In the genomic region with DNA sequence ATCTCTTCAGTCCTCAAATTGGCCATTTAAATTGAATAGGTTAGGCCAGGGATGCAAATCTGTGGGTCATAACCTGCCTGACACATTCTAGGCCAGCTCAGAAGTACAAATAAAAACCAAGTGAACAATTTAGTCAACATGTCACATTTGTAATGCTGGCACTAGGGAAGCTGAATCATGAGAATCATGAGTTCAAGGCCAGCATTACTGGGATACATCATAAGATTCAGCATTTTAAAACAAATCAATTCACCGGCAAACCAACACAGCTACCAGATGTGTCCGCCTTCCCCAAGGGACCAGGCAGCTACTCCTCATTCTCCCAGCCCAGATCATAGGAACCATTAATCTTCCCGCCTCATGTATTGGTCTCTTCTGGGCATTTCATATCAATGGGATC, we compare ENCODE assay signal across 39 mouse cellular contexts. TPM values are rescaled to one million over a fixed set of nuclear protein-coding genes. Genes with fewer than 3 reads are reported as not detected.
"Had no signal": no experiment of that assay in that cellular context is flagged by ENCODE, and none has a peak within 500 bp of the region (broad histone marks: within the 10 kb centered on the region; RNA-seq: fewer than 3 reads in every experiment).

No protein-coding gene starts in this region.

- H3K27ac ChIP-seq: heart, embryonic 10.5 days; heart, embryonic 13.5 days; heart, embryonic 15.5 days; hindbrain, embryonic 10.5 days; hindbrain, embryonic 12.5 days; hindbrain, embryonic 13.5 days; hindbrain, embryonic 14.5 days; hindbrain, embryonic 15.5 days; hindbrain, postnatal 0 days; intestine, embryonic 15.5 days; kidney, embryonic 15.5 days; kidney, postnatal 0 days; layer of hippocampus, adult 2 months had no signal

- DNase-seq: heart, postnatal 10 days; heart, postnatal 14 days; heart, postnatal 36 days; heart, postnatal 4 days; kidney, adult 11 months; kidney, adult 18-20 months; kidney, adult 2 months; kidney, adult 8-10 months; kidney, adult 9 months; kidney, postnatal 10 days; kidney, postnatal 14 days; kidney, postnatal 25 days; kidney, postnatal 36 days; kidney, postnatal 4 days; layer of hippocampus, adult 9-11 months; layer of hippocampus, postnatal 36 days had no signal

- H3K9ac ChIP-seq: heart, embryonic 12.5 days; heart, embryonic 13.5 days; heart, embryonic 15.5 days; hindbrain, embryonic 12.5 days; hindbrain, embryonic 13.5 days; hindbrain, embryonic 14.5 days; hindbrain, embryonic 15.5 days; intestine, embryonic 15.5 days; kidney, embryonic 15.5 days had no signal

- H3K27me3 ChIP-seq: hindbrain, embryonic 15.5 days had no signal

- H3K9me3 ChIP-seq: heart, embryonic 10.5 days; heart, embryonic 12.5 days; heart, embryonic 13.5 days; heart, embryonic 15.5 days; hindbrain, embryonic 10.5 days; hindbrain, embryonic 12.5 days; hindbrain, embryonic 13.5 days; hindbrain, embryonic 15.5 days; intestine, embryonic 15.5 days; kidney, embryonic 15.5 days had no signal

- H3K4me2 ChIP-seq: heart, embryonic 11.5 days; heart, embryonic 12.5 days; heart, embryonic 13.5 days; heart, embryonic 15.5 days; hindbrain, embryonic 12.5 days; hindbrain, embryonic 13.5 days; hindbrain, embryonic 14.5 days; hindbrain, embryonic 15.5 days; intestine, embryonic 15.5 days; kidney, embryonic 15.5 days had no signal

- H3K4me3 ChIP-seq: heart, embryonic 10.5 days; heart, embryonic 12.5 days; heart, embryonic 13.5 days; heart, embryonic 15.5 days; hindbrain, embryonic 10.5 days; hindbrain, embryonic 12.5 days; hindbrain, embryonic 13.5 days; hindbrain, embryonic 15.5 days; intestine, embryonic 15.5 days; kidney, embryonic 15.5 days; layer of hippocampus, adult 2 months had no signal

- ATAC-seq: hindbrain, embryonic 16.5 days; hindbrain, postnatal 0 days; inflammation-experienced regulatory T-cells, adult 6 months; intestine, embryonic 15.5 days; intestine, embryonic 16.5 days; intestine, postnatal 0 days had no signal

- H3K36me3 ChIP-seq: heart, embryonic 10.5 days; heart, embryonic 12.5 days; heart, embryonic 13.5 days; heart, embryonic 15.5 days; hindbrain, embryonic 10.5 days; hindbrain, embryonic 12.5 days; hindbrain, embryonic 13.5 days; hindbrain, embryonic 15.5 days; intestine, embryonic 15.5 days; kidney, embryonic 15.5 days had no signal

RNA-seq across cellular contexts. Expression of gene Caskin1, which starts 4.9 kb away (rescaled TPM):
- total RNA-seq: hematopoietic stem cell, adult 5-6 weeks had no signal

RNA-seq across cellular contexts. Expression of gene Bricd5, which starts 9.8 kb away (rescaled TPM):
- total RNA-seq: heart, postnatal 25 days; heart, postnatal 36 days had no signal
- polyA plus RNA-seq: heart, embryonic 12.5 days; heart, embryonic 14.5 days; heart, postnatal 0 days; inflammation-experienced regulatory T-cells, adult 6 months; intestine, postnatal 0 days had no signal
